Mouse (Mus musculus): Measurements from ENCODE around the gene Zfp472. TPM values are rescaled to one million over a fixed set of nuclear protein-coding genes. Genes with fewer than 3 reads are reported as not detected.

The Zfp472 gene
- 1 to 10 TPM; 4.1 to 4.6 TPM for total RNA-seq (2021)

DNA sequence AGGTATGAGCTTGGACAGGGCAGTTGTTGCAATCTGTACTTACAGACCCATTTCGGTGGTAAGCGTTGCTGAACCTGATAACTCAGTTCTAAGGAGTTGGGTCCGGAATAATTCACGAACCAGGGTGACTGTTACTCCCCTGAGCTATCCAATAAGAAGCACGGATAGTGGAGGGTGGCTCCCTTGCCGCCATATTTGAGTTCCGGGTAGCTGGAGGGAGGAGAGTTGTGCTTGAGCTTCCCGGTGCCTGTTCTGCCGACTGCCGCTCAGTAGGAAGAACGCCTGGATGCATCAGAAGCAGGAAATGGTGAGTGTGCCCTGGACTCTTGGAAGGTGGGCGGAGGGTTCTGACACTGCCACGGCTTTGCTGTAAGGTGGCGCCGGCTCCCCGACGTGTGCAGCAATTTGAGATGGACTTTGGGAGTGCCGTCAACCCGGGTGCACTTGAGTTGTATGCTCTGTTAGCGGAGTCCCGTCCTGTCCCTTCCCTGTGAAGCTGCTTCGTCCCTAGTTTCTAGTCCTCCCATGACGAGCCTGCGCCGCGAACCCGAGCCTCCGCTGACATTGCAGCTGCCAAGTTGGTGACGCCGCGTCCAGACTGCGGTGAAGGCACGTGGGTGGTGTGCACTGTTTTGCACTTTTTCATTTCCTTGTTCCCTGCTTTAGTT is at the start of gene Zfp472:
TSS of gene Zfp472 (plus strand) at position 192 of the 668 bp plus-strand sequence.
- intact Hi-C loops (cut with DNase I) = no loop called here

DNA sequence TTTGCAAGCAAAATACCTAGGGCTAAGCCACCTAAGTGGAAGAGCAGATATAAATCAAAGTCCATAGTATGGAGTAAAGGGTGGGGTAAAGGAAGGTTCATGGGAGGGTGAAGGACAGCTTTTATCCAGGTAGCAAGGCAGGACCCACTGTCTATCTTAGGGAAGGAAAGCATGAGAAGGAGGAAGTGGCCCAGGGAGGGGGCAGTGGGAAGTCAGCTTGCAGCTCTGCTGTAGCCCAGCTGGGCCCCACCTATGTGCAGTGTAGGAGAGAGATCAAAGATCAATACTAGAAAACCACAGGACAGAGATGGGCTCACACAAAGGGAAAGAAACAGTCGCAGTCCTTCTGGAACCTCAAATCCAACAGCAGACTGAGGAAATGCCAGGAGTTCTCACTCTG is 49.5 kb upstream of the Zfp472 start:
- intact Hi-C loops (cut with DNase I) = no loop called here
- DNase-seq (ENCODE audit: low spot score in 2 of 2) = no peak

More for the DNA sequence above, at the start of gene Zfp472:
- DNase-seq (ENCODE audit: low spot score in 2 of 2) = peak; percentile 89 to 90

- DNase-seq (ENCODE audit: low spot score in 2 of 2) = no peak
These were observed 48.5 kb upstream of the Zfp472 start, which contains the start of gene Cyp4f14 for GRCm38 (mm10) chr17:32917131-32917530. TSS of gene Cyp4f14 (minus strand) at chr17:32917342.

DNA sequence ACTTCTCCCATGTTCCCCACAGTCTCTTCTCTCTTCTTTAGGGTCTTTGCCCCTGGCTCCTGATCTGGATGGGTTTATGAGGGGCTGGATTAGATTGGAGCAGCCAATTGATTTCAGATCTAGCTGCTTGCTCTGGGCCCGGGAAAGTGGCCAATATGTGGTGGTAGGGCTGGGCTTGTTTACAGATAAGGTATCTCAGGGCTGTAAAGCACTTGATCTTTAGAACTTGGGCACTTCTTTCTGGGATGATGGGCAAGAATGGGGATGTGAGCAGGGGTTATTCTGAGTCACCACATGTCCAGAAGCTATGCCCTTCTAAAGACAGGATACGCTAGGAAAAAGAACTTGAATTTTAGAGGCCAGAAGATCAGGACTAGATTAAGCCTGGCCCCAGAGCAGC is 46.5 kb upstream of the Zfp472 start:
- intact Hi-C loops (cut with DNase I) = no loop called here
- DNase-seq (ENCODE audit: low spot score in 2 of 2) = no peak

More at GRCm38 (mm10) chr17:32917131-32917530, 48.5 kb upstream of the Zfp472 start, which contains the start of gene Cyp4f14:
- intact Hi-C loops (cut with DNase I) = no loop called here

- DNase-seq (ENCODE audit: low spot score in 2 of 2) = no peak
- intact Hi-C loops (cut with DNase I) = no loop called here
These were observed 41.9 kb upstream of the Zfp472 start for GRCm38 (mm10) chr17:32923681-32924080.

DNA sequence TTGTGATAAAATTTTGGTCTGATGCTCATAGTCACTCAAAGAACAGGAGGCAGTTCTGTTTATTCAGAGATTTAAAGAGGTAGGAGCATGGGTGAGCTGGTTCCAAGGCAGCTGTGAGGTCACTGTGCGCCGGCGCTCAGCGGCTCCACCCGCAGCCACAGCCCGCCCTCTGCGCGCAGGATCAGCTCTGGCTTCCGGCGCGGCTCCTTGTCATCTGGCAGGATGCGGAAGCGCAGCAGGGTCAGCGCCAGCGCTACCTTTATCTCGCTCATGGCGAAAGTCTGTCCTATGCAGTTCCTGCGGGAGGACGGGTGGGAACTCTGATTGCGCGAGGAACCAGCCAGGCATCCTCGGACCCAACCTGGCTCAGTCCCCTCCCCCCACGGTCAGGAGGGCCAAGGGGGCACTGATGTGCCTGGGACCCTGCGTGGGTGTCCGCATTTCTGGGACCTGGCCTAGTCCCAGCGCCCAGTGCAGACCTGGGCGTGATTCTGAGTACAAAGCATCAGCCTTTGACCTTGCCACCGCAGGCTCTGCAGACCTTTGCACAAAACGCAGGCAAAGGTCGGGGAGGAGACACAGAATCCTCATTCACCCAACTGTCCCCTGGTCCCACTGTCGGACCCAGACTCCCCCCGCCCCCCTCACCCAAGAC is 40.8 kb upstream of the Zfp472 start:
- peak; percentile 51 to 67 for DNase-seq (ENCODE audit: low spot score in 2 of 2)
- intact Hi-C loops (cut with DNase I) = no loop called here

DNA sequence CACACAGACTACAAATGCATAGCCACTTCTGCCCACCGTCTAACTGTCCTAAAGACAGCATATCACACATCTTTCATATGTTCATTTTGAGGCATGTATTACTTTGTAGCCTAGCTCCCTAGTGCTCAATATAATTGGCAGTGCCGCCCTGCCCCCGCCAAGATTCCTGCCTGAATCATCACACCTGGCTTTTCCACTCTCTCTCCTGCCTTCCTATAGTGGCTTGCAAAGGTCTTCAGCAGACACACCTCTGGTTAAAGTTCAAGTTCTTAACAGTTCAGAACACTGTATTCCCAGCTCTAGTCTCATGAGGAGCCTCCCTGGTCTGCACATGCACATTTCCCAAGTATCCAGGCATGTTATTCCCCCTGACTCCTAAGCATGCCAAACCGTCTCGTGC is 37.8 kb upstream of the Zfp472 start:
- intact Hi-C loops (cut with DNase I) = no loop called here
- no peak for DNase-seq (ENCODE audit: low spot score in 2 of 2)

DNA sequence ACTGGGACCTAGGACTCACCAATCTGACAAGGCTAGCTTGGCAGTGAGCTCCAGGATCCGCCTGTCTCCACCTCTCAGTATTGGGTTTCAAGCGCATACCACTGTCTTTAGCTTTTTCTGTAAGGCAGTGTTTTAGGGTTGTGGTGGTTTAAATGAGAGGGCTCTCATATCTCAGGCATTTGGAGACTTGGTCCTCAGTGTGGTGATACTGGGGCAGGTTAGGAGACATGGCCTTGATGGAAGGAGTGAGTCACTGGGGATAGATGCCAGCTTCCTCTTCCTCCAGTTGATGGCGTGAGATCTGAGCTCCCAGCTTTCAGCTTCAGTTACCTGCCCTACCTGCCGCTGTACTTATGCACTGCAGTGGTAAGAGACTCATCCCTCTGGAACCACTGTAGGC is 25.8 kb upstream of the Zfp472 start:
- intact Hi-C loops (cut with DNase I) = no loop called here
- DNase-seq (ENCODE audit: low spot score in 2 of 2) = no peak

- intact Hi-C loops (cut with DNase I) = no loop called here
- DNase-seq (ENCODE audit: low spot score in 2 of 2) = no peak
These were observed 22.0 kb upstream of the Zfp472 start for GRCm38 (mm10) chr17:32943661-32944060.

DNA sequence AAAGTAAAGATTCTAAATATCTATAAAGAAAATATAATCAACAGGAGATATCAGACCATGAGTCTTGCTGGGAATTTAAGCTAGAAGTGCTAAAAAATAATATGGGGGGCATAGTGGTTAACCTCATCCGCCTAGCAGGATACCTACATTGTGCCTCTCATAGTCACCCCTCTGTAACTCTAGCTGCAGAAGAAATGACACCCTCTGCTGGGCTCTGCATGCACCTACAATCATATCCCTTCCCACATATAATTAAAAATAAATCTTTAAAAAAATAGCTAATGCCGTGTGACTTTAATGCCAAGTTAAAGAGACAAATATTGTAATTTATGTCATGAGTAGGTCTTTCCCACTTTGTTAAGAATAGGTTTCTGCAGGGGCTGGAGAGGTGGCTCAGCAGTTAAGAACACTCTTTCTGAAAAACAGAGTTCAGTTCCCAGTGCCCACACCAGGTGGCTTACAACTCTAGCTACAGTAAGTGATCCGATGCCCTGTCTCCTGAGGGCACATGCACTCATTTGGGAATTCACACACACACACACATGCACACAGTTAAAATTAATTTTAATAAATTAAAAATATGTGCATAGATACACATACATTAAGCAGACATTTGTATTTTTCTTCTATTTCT is 21.1 kb upstream of the Zfp472 start:
- intact Hi-C loops (cut with DNase I) = no loop called here
- DNase-seq (ENCODE audit: low spot score in 2 of 2) = no peak

- intact Hi-C loops (cut with DNase I) = no loop called here
- DNase-seq (ENCODE audit: low spot score in 2 of 2) = no peak
These were observed 18.9 kb upstream of the Zfp472 start for GRCm38 (mm10) chr17:32946716-32947115.

DNA sequence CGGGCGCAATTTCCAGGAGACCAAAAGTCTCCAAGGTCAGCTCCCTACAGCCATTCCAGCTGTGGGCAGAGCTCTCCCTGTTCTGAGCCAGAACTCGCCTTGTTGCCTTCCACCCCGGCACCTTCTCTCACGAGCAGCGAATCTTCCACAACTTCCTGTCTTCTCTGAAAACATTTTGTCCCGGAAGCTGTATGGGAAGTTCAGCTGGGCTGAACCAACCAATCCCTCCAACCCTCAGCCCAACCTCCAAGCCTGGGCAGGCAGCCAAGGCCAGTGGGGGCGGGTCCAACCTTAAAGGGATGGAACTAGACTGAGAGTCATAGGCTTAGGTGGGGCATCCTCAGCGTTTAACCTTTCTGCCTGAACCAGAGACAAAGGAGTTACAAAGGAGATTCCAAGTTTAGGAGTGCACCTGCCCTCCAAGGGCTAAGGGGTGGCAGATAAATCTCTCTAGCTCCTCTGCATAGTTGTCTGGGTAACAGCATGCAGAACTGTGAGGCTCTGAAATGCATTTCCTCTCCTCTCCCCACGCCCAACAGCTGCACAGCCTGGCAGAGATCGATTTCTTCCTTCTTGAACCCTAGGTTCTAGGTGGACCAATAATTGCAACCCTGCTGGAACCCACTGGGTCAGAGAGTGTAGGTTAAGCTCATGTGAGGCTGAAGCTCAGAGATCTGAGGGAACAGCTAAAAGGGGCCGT is 18.2 kb upstream of the Zfp472 start, which contains the start of gene Cyp4f13:
TSS of gene Cyp4f13 (minus strand) at position 188 of the 700 bp plus-strand sequence.
- peak; percentile 88 to 89 for DNase-seq (ENCODE audit: low spot score in 2 of 2)
- intact Hi-C loops (cut with DNase I) = no loop called here

DNA sequence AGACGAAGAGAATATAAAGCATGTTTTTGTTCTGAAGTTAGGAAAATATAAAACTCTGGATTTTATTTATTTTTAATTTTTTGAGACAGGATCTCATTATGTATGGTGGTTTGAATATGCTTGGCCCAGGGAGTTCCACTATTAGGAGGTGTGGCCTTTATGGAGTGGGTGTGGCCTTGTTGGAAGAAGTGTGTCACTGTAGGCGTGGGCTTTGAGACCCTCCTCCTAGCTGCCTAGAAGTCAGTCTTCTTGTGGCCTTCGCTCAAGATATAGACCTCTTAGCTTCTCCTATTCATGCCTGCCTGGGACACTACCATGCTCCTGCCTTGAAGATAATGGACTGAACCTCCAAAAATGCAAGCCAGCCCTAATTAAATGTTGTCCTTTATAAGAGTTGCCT is 15.5 kb upstream of the Zfp472 start:
- no peak for DNase-seq (ENCODE audit: low spot score in 2 of 2)
- intact Hi-C loops (cut with DNase I) = loop anchor here (5.0 to 10.0 kb wide), 3 partner anchors 43 to 313 kb away; no protein-coding TSS in a partner anchor

- no peak for DNase-seq (ENCODE audit: low spot score in 2 of 2)
- intact Hi-C loops (cut with DNase I) = loop anchor here (5.0 to 10.0 kb wide), 3 partner anchors 44 to 314 kb away; no protein-coding TSS in a partner anchor
These were observed 14.6 kb upstream of the Zfp472 start for GRCm38 (mm10) chr17:32951006-32951405.

GRCm38 (mm10) chr17:32951441-32951840 is 14.2 kb upstream of the Zfp472 start:
- peak; percentile 73 to 75 for DNase-seq (ENCODE audit: low spot score in 2 of 2)
- intact Hi-C loops (cut with DNase I) = loop anchor here (5.0 to 10.0 kb wide), 3 partner anchors 44 to 314 kb away; no protein-coding TSS in a partner anchor

GRCm38 (mm10) chr17:32965253-32965622 is 376 bp upstream of the Zfp472 start:
- intact Hi-C loops (cut with DNase I) = no loop called here
- DNase-seq (ENCODE audit: low spot score in 2 of 2) = no peak

- intact Hi-C loops (cut with DNase I) = no loop called here
- no peak for DNase-seq (ENCODE audit: low spot score in 2 of 2)
These were observed 15.7 kb downstream of the Zfp472 start for GRCm38 (mm10) chr17:32981361-32981760.

GRCm38 (mm10) chr17:32986301-32986700 is 20.7 kb downstream of the Zfp472 start:
- intact Hi-C loops (cut with DNase I) = no loop called here
- no peak for DNase-seq (ENCODE audit: low spot score in 2 of 2)

GRCm38 (mm10) chr17:32991965-32992698 is 26.5 kb downstream of the Zfp472 start:
- DNase-seq (ENCODE audit: low spot score in 2 of 2) = no peak
- intact Hi-C loops (cut with DNase I) = loop anchor here (5.0 kb wide), 2 partner anchors 40 to 100 kb away; partner anchors contain the start of gene Zfp763

Measured in left cerebral cortex, postnatal 36 days (tissue).